Mouse (Mus musculus) midbrain, embryonic 16.5 days (tissue): ENCODE data around the gene Pth. TPM values are rescaled to one million over a fixed set of nuclear protein-coding genes. Genes with fewer than 3 reads are reported as not detected.
A peak's percentile ranks its signal among the peaks of the same experiment; 100 is the strongest.

Experiments used
- ATAC-seq: fragments of 200-750 bp; cut with Nextera tagmentation; 2 replicates; pipeline ENCODE4 v1.8.0; 2017; ENCODE audit warnings: moderate TSS enrichment
- H3K27ac ChIP-seq: fragments of 300-500 bp; sonication (generic); 2 replicates; pipeline ENCODE4 v1.5.1; 2014; ENCODE audit warnings: mild to moderate bottlenecking, low read length, mixed read lengths
- H3K27me3 ChIP-seq: fragments of 300-500 bp; sonication (generic); 2 replicates; pipeline ENCODE4 v1.6.1; 2014; ENCODE audit warnings: low read depth, low read length, mixed read lengths; ENCODE audit not compliant: control insufficient read depth, insufficient read depth
- H3K36me3 ChIP-seq: fragments of 300-500 bp; sonication (generic); 2 replicates; pipeline ENCODE4 v1.6.1; 2014; ENCODE audit warnings: mild to moderate bottlenecking, low read length, moderate library complexity, mixed read lengths; ENCODE audit not compliant: control insufficient read depth, insufficient read depth
- H3K4me1 ChIP-seq: fragments of 300-500 bp; sonication (generic); 2 replicates; pipeline ENCODE4 v1.6.1; 2014; ENCODE audit warnings: mild to moderate bottlenecking, low read length, mixed read lengths; ENCODE audit not compliant: control insufficient read depth, insufficient read depth
- H3K4me2 ChIP-seq: fragments of 300-500 bp; sonication (generic); 2 replicates; pipeline ENCODE4 v1.6.1; 2014; ENCODE audit warnings: mild to moderate bottlenecking, low read length, mixed read lengths
- H3K4me3 ChIP-seq: fragments of 300-500 bp; sonication (generic); 2 replicates; pipeline ENCODE4 v1.5.1; 2014; ENCODE audit warnings: low read depth, mild to moderate bottlenecking, low read length, moderate library complexity, mixed read lengths
- H3K9ac ChIP-seq: fragments of 300-500 bp; sonication (generic); 2 replicates; pipeline ENCODE4 v1.6.1; 2014; ENCODE audit warnings: low read depth, low read length, mixed read lengths
- H3K9me3 ChIP-seq: fragments of 300-500 bp; sonication (generic); replicated peaks from 2 replicates; pipeline ENCODE4 v1.6.1; 2014; ENCODE audit warnings: mild to moderate bottlenecking, low read length, mixed read lengths; ENCODE audit not compliant: control insufficient read depth, poor library complexity, severe bottlenecking
- WGBS: fragments of 180-500 bp; shearing (Covaris S2); extraction: QIAGEN DNeasy Blood & Tissue Kit; methylation state at CpG from one replicate; pipeline ENCODE4 v1.1.7; 2014; 5-methylcytosine and 5-hydroxymethylcytosine counted together
- polyA plus RNA-seq: library from polyadenylated mRNA; unstranded; fragments of >200 nt; fragmentation: Nextera tagmentation; extraction: Ambion mirVana; gene quantifications from 2 replicates; pipeline ENCODE4 v1.2.1, GENCODE M21; 2015

Gene Pth
- polyA plus RNA-seq, 1 experiment from 2014 or later: not detected

DNA sequence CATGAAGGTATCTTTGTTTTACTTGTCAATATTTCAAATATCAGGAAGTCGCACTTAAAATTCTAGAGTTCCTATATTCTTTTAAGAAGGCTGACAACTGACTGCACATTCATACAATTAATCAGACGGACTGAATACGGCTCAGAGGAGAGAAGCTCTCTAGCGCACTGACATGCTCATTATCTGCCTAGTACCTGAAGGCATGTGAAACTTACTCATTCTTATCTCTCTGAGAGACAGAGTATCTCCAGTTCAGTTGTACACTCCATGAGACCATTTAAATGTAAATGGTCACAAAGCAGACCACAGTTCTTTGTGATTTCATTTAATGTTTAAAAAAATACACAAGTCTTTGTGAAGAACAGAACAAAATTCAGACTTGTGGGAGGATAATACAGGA is 20.9 kb downstream of the Pth start:
- Histone ChIP-seq H3K36me3 (no peaks in the 10 kb centered on the region), H3K27me3 (no peaks in the 10 kb centered on the region), H3K4me3 (no peak overlapping the region; the same call in 1 of the 2 replicates), H3K27ac (no peak overlapping the region), H3K4me2 (peak overlapping the region; percentile 75), H3K9me3 (no peaks in the 10 kb centered on the region), H3K9ac (no peak overlapping the region), H3K4me1 (peaks cover 17% of the 10 kb centered on the region)
- ATAC-seq: no peak
- WGBS: 60% methylated on average over 4 of the region's 4 CpGs

DNA sequence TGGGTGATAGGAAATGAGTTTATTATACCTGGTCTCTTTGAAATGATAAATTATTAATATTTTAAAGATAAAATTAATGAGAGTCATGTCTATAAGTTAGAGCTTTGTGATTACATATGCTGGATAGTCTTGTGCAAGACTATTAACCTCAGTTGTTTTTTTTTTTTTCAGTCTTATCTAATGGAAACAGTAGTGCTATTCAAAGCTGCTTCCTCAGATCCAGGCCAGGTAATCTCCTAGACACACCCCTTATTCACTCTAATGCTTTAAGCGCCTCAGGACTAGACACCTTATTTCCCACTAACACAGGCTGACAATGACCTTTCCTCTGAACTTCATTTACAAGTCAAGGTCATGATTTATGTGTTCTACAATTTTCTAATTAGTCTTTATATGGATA is 39.3 kb downstream of the Pth start:
- no peak for ATAC-seq
- Histone ChIP-seq H3K36me3 (no peaks in the 10 kb centered on the region), H3K4me2 (no peak overlapping the region), H3K9ac (no peak overlapping the region), H3K4me1 (no peaks in the 10 kb centered on the region; the same call in 1 of the 2 replicates), H3K4me3 (no peak overlapping the region), H3K27me3 (no peaks in the 10 kb centered on the region), H3K9me3 (no peaks in the 10 kb centered on the region), H3K27ac (no peak overlapping the region)
- WGBS: 88% methylated on average over 1 of the region's 1 CpGs

DNA sequence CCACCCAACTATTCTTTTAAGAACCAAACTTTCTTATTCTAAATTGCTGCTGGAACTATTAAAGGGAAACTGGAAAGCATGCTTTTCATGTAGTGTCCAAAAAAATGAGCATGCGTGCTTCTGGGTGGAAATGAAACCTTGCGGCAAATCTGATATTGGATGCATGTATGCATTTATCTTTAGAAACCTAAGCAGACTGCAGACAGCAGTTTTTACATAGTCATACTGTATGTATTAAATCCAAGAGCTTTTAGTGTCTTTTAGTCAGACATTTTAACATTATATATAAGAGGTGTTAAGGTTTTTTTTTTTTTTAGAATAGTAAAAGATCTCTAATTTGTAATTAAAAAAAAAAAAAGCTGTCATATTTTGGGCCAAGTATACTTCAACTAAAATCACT is 40.7 kb downstream of the Pth start:
- Histone ChIP-seq H3K4me1 (no peaks in the 10 kb centered on the region; the same call in 1 of the 2 replicates), H3K9ac (no peak overlapping the region), H3K27me3 (no peaks in the 10 kb centered on the region), H3K4me2 (no peak overlapping the region), H3K36me3 (no peaks in the 10 kb centered on the region), H3K4me3 (no peak overlapping the region), H3K27ac (no peak overlapping the region), H3K9me3 (no peaks in the 10 kb centered on the region)
- ATAC-seq: no peak
- whole genome bisulfite sequencing: 83% methylated on average over 2 of the region's 2 CpGs

DNA sequence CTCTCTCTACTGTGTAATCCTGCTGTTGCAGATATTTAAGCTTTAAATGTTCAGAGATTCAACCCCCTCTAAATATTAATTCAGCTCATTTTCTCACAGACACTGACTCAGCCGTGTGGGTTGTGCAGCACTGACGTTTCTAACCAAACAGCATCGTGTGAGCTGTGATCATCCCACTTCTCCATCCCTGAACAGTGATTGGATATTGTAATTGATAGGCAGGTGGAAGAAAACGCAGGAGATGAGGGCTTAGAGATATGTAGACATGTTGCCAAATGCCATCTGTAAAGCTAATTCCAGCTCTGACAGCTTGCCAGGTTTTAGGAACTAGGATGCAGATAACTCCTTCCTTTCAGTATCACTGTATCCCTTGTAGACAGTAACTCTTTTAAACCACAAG is 41.1 kb downstream of the Pth start:
- ATAC-seq: peak; percentile 93
- peak overlapping the region; percentile 45 for H3K4me2 ChIP-seq
- 19% methylated on average over 4 of the region's 4 CpGs for WGBS
- no peak overlapping the region for H3K9ac ChIP-seq
- no peaks in the 10 kb centered on the region for H3K36me3 ChIP-seq
- no peaks in the 10 kb centered on the region for H3K27me3 ChIP-seq
- H3K4me1 ChIP-seq: no peaks in the 10 kb centered on the region; the same call in 1 of the 2 replicates
- H3K4me3 ChIP-seq: no peak overlapping the region
- H3K9me3 ChIP-seq: no peaks in the 10 kb centered on the region
- 0 out of 2 replicates have a peak overlapping the region, but pooled peaks have one; percentile 7 for H3K27ac ChIP-seq

Other genes with a start within 250 kb of the Pth start
- gene Arntl, start 181.1 kb downstream of the Pth start, polyA plus RNA-seq: 21.0 and 22.8 TPM in 2 replicates
- 85.7 and 86.2 TPM in 2 replicates for gene Btbd10, start 19.2 kb downstream of the Pth start, polyA plus RNA-seq
- 64.6 and 72.8 TPM in 2 replicates for gene Far1, start 125.3 kb upstream of the Pth start, polyA plus RNA-seq